ENCODE assay signal across 30 mouse cellular contexts in the genomic region with DNA sequence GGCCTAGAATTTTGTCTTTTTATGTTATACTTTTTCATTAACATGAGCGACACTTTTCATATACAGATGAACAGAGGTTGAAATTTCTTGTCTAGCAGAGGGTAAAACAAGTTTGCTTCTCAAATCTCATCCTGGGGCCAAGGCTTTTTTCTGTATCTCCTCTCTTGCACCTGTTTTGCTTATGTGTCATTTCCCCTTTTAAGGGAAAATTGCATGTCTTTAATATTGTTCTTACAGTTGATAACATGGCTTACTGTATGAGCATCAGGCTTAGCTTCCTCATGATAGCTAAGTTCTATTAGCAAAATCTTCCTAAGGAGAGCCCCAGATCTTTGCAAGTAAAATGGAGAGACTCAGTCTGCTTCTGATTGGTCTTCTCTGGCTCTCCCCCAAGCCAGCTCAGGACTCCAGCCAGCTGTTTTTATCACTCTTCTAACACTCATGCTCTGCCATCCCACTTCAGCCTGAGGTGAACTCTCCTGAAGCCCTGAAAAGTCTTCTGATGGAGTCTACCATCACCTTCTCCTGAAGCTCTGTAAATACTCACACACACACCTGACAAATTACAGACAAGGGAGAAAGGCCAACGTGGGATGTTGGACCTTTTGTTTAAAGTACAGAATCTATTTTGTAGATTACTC.
A peak's percentile ranks its signal among the peaks of the same experiment; 100 is the strongest.
DNase-seq lines count a peak whose midpoint lies in the region; ATAC-seq and TF ChIP-seq lines count a peak whose summit lies in the region.
"Had no signal": no experiment of that assay in that cellular context is flagged by ENCODE, and none has a peak within 500 bp of the region (broad histone marks: within the 10 kb centered on the region; RNA-seq: fewer than 3 reads in every experiment).

No protein-coding gene starts in this region.

- no peaks in the 10 kb centered on the region; the same call in 1 of the 2 replicates for H3K9me3 ChIP-seq in heart, embryonic 11.5 days (replicated peaks; ENCODE audit: control insufficient read depth, low read length)
- H3K9me3 ChIP-seq in heart, embryonic 15.5 days (replicated peaks): 0 out of 2 replicates have a peak, but pooled peaks cover 6% of the 10 kb centered on the region
- H3K9me3 ChIP-seq: embryonic facial prominence, embryonic 10.5 days; embryonic facial prominence, embryonic 15.5 days; forebrain, embryonic 12.5 days; hindbrain, embryonic 13.5 days had no signal

- TF ChIP-seq POLR2A in heart, adult 2 months (IDR thresholded peaks at IDR 0.05; ENCODE audit: insufficient read depth, low read depth, low read length): no peak

- no peak overlapping the region for H3K27ac ChIP-seq in heart, adult 2 months
- no peak overlapping the region for H3K27ac ChIP-seq in heart, embryonic 11.5 days (ENCODE audit: low read depth, low read length)
- H3K27ac ChIP-seq in heart, embryonic 15.5 days: peak overlapping the region; percentile 52
- H3K27ac ChIP-seq: embryonic facial prominence, embryonic 10.5 days; embryonic facial prominence, embryonic 15.5 days; forebrain, embryonic 12.5 days; hindbrain, embryonic 13.5 days; kidney, postnatal 0 days; liver, embryonic 14.5 days; stomach, postnatal 0 days had no signal

- no peak overlapping the region for H3K4me3 ChIP-seq in heart, adult 2 months
- H3K4me3 ChIP-seq in heart, embryonic 11.5 days (ENCODE audit: low read depth, low read length): no peak overlapping the region
- H3K4me3 ChIP-seq in heart, embryonic 15.5 days: no peak overlapping the region
- H3K4me3 ChIP-seq: embryonic facial prominence, embryonic 10.5 days; embryonic facial prominence, embryonic 15.5 days; forebrain, embryonic 12.5 days; hindbrain, embryonic 13.5 days had no signal

- H3K4me2 ChIP-seq in heart, embryonic 11.5 days: no peak overlapping the region
- no peak overlapping the region for H3K4me2 ChIP-seq in heart, embryonic 15.5 days
- H3K4me2 ChIP-seq: embryonic facial prominence, embryonic 15.5 days; forebrain, embryonic 12.5 days; hindbrain, embryonic 13.5 days; midbrain, embryonic 11.5 days had no signal

- 58% methylated on average over 2 of the region's 2 CpGs for WGBS in heart, adult 2 months
- WGBS in heart, embryonic 11.5 days (ENCODE audit: insufficient replicate concordance): 67% methylated on average over 2 of the region's 2 CpGs
- 64% methylated on average over 2 of the region's 2 CpGs for WGBS in heart, embryonic 15.5 days

- no peaks in the 10 kb centered on the region for H3K36me3 ChIP-seq in heart, adult 2 months (ENCODE audit: control insufficient read depth, insufficient read depth, low read length)
- H3K36me3 ChIP-seq in heart, embryonic 11.5 days (ENCODE audit: control insufficient read depth, insufficient read depth, low read length): no peaks in the 10 kb centered on the region
- H3K36me3 ChIP-seq in heart, embryonic 15.5 days: no peaks in the 10 kb centered on the region
- H3K36me3 ChIP-seq: embryonic facial prominence, embryonic 10.5 days; embryonic facial prominence, embryonic 15.5 days; forebrain, embryonic 12.5 days; hindbrain, embryonic 13.5 days had no signal

- intact Hi-C loops in heart, adult 2 months (cut with DNase I): no loop called here
- intact Hi-C loops in heart, postnatal 25 days (cut with DNase I): no loop called here
- intact Hi-C loops in left cerebral cortex, postnatal 25 days (cut with DNase I): no loop called here

- H3K79me2 ChIP-seq in heart, adult 2 months (replicated peaks; ENCODE audit: control insufficient read depth, insufficient read depth, low read length): no peaks in the 10 kb centered on the region

- H3K4me1 ChIP-seq in heart, adult 2 months (ENCODE audit: control insufficient read depth, insufficient read depth, low read length): no peaks in the 10 kb centered on the region
- H3K4me1 ChIP-seq in heart, embryonic 11.5 days (ENCODE audit: control insufficient read depth, insufficient read depth, low read length): no peaks in the 10 kb centered on the region
- peaks cover 5% of the 10 kb centered on the region; the same call in 1 of the 2 replicates for H3K4me1 ChIP-seq in heart, embryonic 15.5 days (replicated peaks)
- H3K4me1 ChIP-seq: embryonic facial prominence, embryonic 15.5 days had no signal

- no peak for TF ChIP-seq CTCF in heart, adult 2 months (IDR thresholded peaks at IDR 0.05)

- TF ChIP-seq EP300 in heart, adult 2 months (IDR thresholded peaks at IDR 0.05; ENCODE audit: insufficient read depth, low read depth, low read length): no peak

- ATAC-seq in heart, embryonic 11.5 days (replicated peaks; ENCODE audit: insufficient number of reproducible peaks, low FRiP score, low TSS enrichment): no peak
- ATAC-seq in heart, embryonic 15.5 days (replicated peaks; ENCODE audit: insufficient number of reproducible peaks, insufficient read depth, low FRiP score, low read depth): peak; percentile 67
- ATAC-seq: activated CD4-positive, CD25-positive, alpha-beta regulatory T cell, adult 4 months; midbrain, embryonic 16.5 days had no signal

- H3K9ac ChIP-seq in heart, adult 2 months (ENCODE audit: low read depth, low read length): no peak overlapping the region
- H3K9ac ChIP-seq in heart, embryonic 11.5 days (ENCODE audit: low read depth, low read length): no peak overlapping the region
- H3K9ac ChIP-seq in heart, embryonic 15.5 days: no peak overlapping the region
- H3K9ac ChIP-seq: embryonic facial prominence, embryonic 15.5 days; forebrain, embryonic 12.5 days; hindbrain, embryonic 13.5 days; liver, embryonic 14.5 days had no signal

- H3K27me3 ChIP-seq in heart, adult 2 months (ENCODE audit: control insufficient read depth, insufficient read depth, low read length): no peaks in the 10 kb centered on the region
- no peaks in the 10 kb centered on the region for H3K27me3 ChIP-seq in heart, embryonic 11.5 days (ENCODE audit: control insufficient read depth, insufficient read depth, low read length)
- no peaks in the 10 kb centered on the region for H3K27me3 ChIP-seq in heart, embryonic 15.5 days
- H3K27me3 ChIP-seq: embryonic facial prominence, embryonic 15.5 days; forebrain, embryonic 12.5 days; hindbrain, embryonic 13.5 days had no signal

- DNase-seq in heart, adult 2 months: peak; percentile 48 to 50
- peak; percentile 5 for DNase-seq in heart, postnatal 25 days (ENCODE audit: low spot score)
- DNase-seq in cerebellum, adult 9-10 months: no peak
- no peak for DNase-seq in lung, postnatal 25 days (ENCODE audit: low spot score)
- DNase-seq in left cerebral cortex, postnatal 25 days (ENCODE audit: low spot score in 2 of 2): no peak
- DNase-seq: adrenal gland, adult 2 months; adrenal gland, postnatal 36 days; cerebellum, adult 18-20 months; cerebellum, postnatal 14 days; gastrocnemius, postnatal 10 days; kidney, adult 8-10 months; layer of hippocampus, postnatal 36 days; liver; lung, adult 2 months; lung, postnatal 14 days; spleen, adult 18-20 months; thymus, adult 18-20 months; thymus, postnatal 36 days had no signal

Comparison
In these comparisons a context has a peak if more than half of its experiments do, and no peak if none do; other contexts are left out.
1. DNase-seq: peak in heart, adult 2 months (2 of 2) and heart, postnatal 25 days (single experiment); none in cerebellum, adult 9-10 months (single experiment), lung, postnatal 25 days (single experiment) and left cerebral cortex, postnatal 25 days (0 of 2).